Mouse (Mus musculus): ENCODE measurements around the gene Agfg1.

- no peak for TF ChIP-seq POLR2A (IDR thresholded peaks at IDR 0.05; ENCODE audit: insufficient read depth, low read length)
- TF ChIP-seq EP300 (IDR thresholded peaks at IDR 0.05; ENCODE audit: insufficient read depth, low read depth, low read length), result no peak
Observed at GRCm38 (mm10) chr1:82924650-82925049, 85.4 kb downstream of the Agfg1 start, which contains the start of gene A030014E15Rik.

Data from ES-Bruce4 (cell line).